Mouse (Mus musculus): ENCODE data around the gene Abcg4. TPM values are rescaled to one million over a fixed set of nuclear protein-coding genes. Genes with fewer than 3 reads are reported as not detected.
"Not testable (repeated sequence)": the region's sequence is repeated elsewhere in the genome, so short reads cannot be mapped to it uniquely, and the experiment has no call there.

Abcg4 gene
- total RNA-seq (2021), result 10 to 100 TPM; 56.0 to 63.2 TPM
- long read RNA-seq, experiment 1, transcript Abcg4-208 (15 exons, 3,999 nt), result major isoform, 34 of 62 reads
- long read RNA-seq, experiment 1, transcript Abcg4-201 (14 exons, 3,476 nt), result minor isoform, 5 of 62 reads
- long read RNA-seq, experiment 1, partial matches to known transcripts, result 9 of 62 reads
- long read RNA-seq, experiment 1, other reads (novel, unspliced or antisense), result 12 of 62 reads
- long read RNA-seq, experiment 2, transcript Abcg4-208 (15 exons, 3,999 nt), result major isoform, 10 of 34 reads
- long read RNA-seq, experiment 2, partial matches to known transcripts, result 13 of 34 reads
- long read RNA-seq, experiment 2, other reads (novel, unspliced or antisense), result 11 of 34 reads

DNA sequence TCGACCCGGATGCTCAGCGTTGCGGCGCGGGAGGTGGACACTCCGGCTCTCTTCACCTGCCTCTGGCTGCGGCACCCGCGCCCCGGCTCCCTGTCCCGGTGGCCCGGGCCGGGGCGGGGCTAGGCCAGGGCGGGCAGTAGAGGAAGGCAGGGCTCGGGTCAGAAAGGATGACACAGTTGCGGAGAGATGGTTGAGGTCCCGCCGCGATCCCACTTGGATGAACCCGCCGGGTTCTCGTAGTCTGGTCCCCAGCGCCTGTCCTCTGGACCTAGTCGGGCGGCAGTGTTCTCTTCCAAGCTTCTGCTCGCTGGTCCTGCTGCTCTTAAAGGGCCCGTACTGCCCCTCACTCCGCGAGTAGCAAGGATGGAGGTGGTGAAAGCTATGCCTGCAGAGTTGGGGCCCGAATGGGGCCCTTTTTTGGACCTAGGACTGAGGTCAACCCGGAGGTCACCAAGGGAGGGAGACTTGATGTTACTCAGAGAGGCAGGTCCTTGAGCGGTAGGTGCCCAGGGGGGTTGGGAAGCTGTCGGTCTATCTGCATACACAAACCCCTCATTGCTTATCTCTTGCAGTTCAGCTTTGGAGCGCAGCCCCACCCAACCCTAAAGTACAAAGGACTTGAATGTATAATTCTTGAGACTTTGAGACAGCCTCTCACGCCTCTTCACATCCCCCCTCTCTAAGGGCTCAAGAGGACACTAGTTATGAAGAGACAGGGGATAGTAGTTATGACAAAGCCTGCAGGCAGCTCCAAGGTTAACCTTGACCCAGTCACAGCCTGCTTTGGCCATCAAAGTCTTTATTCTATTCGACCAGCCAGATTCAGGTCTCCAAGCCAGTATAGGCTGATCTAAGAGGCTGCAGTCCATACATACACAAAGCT, at the start of gene Abcg4:
TSS of gene Abcg4 (minus strand) at position 540 of the 883 bp plus-strand sequence.
- DNase-seq (ENCODE audit: low spot score in 2 of 2), result peak; percentile 39 to 54

DNA sequence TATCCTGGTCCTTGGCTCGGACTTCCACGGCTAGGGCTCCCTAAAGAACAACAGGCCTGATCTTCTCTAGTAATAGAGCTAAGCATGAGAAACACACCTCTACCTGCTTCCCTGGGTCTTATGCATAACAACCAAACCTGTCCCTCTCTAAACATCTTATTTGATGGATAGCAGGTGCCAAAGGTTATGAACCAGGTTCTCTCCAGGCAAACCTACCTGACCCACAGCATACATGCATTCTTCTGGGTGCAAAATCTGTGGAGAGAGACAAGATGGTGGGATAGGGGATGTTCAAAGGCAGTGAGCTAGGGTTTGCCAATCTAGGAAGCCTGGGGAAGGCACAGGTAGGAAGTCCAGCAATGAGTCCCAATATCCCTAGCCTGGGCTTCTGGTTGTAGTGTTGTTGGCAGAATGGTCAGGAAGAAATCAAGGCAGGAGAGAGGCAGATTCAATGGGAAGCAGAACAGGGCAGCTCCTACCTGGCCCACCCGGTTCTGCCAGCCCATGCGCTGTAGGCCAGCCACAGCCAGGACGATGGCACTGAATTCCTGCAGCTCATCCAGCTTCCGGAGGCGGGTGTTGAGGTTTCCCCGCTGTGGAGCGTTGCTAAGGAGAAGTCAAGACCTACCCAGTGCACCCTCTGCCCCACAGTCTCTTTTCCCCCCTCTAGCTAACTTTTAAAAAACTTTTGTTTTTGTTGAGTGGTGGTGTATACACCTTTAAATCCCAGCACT, 49.2 kb upstream of the Abcg4 start:
- DNase-seq (ENCODE audit: low spot score in 2 of 2), result no peak

DNA sequence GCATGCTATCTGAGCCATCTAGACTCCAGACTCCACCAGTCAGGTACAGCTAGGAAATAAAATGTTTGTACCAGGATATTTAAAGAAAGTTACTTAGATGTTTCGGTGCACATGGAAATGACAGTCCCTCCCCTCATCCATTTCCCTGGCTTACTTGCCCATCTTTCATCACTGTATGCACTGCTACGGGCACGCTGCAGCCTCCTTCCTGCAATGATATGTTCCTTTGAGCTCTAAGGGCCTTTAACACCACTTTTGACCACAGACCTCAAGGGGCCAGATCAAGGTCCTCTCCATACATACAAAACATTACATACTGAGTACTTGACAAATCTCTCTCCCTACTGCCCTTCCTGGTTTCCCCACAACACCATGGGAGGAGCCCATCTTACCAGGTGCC, 48.5 kb upstream of the Abcg4 start:
- no peak for DNase-seq (ENCODE audit: low spot score in 2 of 2)

DNA sequence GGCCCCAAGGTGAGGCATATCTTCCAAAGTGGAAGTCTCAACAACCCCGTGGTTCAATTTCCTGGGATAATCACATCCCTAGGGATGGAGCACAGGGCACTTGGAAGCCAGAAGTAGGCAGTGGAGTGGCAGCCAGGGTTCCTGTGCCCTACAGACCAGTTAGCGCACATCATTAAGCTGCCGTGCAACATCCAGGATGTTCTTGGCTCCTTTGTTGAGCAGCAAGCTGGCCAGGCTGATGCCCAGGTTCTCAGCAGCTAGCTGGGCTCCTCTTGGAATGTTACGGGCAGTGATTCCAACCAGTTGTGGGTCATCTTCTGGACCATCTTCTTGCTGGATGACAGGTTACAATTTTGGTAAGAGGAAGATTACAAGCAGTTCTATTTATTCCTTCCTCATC, 48.1 kb upstream of the Abcg4 start:
- DNase-seq (ENCODE audit: low spot score in 2 of 2), result not testable (repeated sequence)

DNA sequence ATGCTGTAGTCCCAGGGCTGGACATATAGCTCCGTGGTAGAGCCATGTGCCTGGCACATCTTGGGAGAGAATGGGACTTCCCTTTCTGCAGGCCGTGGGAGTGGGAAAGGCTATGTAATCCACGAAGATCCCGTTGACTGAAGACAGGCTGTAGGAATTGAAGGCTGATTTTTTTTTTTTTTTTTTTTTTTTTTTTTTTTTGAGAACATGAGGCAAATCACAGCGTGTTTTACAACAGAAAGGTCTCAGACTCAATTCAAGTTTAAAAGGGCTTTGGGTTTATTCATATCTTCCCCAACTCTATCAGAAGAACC, 47.6 kb upstream of the Abcg4 start:
- DNase-seq (ENCODE audit: low spot score in 2 of 2), result no peak

DNA sequence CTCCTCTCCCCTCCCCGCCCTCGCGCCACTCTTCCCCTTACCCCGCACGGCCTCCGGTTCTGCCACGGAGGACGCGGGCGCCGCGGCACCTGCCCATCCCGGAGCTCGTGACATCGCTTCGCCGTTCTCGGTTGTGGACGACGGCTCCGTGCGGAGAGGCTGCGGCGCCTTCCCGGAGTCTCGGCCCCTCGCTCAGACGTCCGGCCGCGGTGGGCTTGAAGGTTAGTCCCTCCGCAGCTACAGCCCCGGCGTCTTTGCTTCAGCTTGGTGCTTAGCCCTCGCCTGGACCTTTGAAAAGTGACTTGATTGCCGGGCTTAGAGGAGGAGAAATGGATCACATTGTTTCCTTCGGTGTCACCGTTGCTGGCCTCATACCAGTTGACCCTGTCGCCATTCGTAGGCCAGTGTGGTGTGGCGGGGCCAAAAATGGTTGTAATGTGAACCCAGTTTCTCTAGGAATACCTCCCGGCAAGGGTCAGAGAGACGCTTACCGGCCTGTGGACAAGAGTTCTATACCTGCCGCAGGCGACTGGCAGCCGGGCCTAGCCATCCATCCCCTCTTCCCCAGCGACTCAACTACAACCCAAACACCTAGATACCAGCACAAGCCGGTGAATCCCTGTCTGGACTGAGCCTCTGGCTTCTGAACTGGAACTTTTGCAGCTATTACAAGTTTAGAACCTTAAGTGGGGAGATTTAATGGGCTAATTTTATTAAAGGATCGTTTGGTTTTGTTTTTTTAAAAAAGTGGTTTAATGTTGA, 47.1 kb upstream of the Abcg4 start:
- DNase-seq (ENCODE audit: low spot score in 2 of 2), result peak in 1 of 2 experiments; percentile 36

DNA sequence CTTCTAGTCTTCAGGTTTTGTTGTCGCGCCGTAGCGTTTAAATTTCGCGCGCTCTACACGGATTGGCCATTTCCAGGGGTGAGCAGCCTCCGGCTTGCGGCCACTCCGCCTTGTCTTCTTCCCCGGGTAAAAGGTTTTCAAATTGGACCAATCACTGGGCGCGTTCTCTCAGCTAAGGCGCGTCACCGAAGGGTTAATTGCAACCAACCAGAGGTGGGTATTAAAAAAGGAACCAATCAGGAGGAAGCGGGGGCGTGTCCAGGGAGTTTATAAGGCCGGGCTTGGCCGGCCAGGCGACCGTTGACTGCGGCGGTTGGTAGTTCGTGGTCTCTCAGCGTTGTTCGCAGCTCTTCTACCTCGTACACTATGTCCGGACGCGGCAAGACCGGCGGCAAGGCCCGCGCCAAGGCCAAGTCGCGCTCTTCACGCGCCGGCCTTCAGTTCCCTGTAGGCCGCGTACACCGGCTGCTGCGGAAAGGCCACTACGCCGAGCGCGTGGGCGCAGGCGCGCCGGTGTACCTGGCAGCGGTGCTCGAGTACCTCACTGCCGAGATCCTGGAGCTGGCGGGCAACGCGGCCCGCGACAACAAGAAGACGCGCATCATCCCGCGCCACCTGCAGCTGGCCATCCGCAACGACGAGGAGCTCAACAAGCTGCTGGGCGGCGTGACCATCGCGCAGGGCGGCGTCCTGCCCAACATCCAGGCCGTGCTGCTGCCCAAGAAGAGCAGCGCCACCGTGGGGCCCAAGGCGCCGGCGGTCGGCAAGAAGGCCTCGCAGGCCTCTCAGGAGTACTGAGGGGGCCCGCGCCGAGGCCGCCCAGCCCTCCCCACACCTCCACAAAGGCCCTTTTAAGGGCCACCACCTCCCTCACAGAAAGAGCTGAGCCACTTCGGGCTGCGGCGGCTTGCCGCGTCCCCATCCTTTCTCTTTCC, 46.2 kb upstream of the Abcg4 start, which contains the start of gene H2afx:
TSS of gene H2afx (plus strand) at position 299 of the 935 bp plus-strand sequence.
- DNase-seq (ENCODE audit: low spot score in 2 of 2), result peak; percentile 97 to 98

DNA sequence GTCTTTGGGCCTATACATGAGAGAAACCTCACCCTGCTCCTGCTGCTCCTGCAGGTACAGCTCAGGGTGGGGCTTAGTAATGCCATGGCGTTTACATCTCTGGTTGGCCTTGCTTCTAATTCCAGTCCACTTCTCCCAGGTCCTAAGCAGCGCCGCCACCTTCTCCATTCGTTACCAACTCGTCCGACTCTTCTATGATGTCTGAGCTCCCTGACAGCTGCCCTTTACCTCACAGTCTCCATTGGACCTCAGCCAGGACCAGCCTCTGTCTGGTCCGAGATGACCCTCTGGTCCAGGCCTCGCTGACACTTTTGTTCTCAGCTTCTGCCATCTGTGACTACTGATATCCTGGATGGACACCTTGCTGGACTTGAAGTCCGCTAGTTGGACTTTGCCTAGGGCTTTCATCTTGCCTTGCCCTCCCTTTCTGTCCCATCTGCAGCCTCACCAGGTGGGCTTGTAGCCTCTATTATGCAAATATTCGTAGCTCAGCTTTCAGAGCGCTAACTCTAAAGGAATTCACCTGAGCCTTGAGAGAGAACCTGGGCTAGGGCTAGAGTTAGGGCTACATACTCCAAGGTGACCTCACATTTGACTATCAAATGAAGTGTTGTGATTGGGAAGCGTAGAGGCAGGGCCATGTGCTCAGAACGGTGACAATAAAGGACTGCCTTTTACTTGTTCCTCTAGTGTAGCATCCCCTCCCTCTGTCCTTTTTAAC, 44.7 kb upstream of the Abcg4 start:
- no peak for DNase-seq (ENCODE audit: low spot score in 2 of 2)

DNA sequence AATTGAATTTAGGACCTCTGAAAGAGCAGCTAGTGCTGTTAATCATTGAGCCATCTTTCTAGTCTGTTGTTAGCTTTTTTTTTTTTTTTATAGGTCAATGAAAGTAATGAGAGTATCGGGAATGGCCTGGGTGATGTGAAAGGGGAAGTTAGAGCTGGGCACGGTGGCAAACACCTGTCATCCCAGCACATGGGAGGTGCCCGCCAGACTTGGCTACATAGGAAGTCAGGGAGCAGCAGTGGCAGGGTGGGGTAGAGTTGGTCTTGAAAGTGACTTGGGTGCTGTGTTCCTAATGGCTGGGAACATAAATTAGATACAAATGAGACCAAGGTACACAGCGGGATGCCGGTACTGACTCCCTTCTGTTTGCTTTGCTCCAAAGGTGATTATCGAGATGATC, 42.3 kb upstream of the Abcg4 start:
- DNase-seq (ENCODE audit: low spot score in 2 of 2), result no peak

DNA sequence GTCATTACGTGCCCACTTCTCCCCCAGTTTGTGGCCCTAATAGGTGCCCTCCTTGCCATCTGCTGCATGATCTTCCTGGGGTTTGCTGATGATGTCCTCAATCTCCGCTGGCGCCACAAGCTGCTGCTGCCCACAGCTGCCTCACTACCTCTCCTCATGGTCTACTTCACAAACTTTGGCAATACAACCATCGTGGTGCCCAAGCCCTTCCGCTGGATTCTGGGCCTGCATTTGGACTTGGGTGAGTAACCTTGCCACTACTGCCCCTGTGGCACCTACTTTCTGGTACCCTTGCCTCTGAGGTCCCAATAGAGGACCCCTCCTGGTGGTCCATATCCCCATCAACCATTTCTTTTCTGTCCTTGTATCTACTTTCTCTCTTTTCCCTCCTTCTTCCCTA, 39.5 kb upstream of the Abcg4 start:
- no peak for DNase-seq (ENCODE audit: low spot score in 2 of 2)

DNA sequence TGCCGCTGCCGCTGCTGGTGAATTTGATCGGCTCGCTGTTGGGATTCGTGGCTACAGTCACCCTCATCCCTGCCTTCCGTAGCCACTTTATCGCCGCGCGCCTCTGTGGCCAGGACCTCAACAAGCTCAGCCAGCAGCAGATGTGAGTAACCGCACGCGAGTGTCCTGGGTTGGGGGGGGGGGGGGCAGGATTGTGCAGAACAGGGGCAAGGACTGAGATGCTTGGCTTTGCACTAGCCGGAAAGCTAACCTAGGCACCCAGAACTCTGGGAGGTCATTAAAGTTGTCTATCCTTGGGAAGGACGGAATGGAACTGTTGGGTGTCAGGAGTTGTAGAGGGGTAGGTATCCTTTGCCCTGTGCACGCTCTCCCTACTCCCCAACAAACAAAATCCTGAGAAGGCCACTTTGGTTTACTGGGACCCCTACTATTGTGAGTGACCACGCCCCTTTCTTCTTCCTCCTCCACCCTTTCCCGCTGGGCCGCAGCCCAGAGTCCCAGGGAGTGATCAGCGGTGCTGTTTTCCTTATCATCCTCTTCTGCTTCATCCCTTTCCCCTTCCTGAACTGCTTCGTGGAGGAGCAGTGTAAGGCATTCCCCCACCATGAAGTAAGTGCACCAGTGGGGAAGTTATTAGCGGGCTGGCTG, 38.8 kb upstream of the Abcg4 start:
- DNase-seq (ENCODE audit: low spot score in 2 of 2), result no peak

DNA sequence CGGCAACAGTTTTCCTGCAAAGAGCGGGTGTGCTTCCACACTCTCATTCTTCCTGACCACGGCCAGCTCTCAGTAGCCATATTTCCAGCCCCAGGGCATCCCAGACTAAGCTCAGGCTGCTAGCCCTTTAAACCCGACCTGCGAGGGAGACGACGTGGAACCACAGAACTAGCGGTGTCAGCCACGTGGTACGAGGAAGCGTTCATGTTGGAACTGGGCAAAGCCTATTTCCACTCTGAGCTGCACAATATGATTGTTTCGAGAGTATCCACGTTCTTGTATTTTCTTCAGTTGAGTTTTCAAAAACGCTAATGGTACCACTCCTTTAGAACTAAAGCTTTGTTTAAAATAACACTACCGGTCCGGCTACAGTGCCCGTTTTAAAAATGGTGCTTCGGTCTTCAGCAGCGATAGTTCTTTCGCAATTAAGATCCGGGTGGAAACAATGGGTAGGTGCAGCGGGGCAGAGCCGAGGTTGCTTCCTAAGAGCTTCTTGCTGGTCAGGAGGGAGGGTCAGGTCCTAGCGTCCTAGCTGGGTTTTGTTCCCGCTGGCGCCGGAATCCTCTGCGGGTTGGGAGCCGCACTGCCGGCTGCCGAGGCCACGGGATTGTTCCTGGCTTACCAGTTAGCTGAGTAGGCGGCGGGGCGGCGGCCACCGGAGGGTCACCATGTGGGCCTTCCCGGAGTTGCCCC, 38.1 kb upstream of the Abcg4 start:
- DNase-seq (ENCODE audit: low spot score in 2 of 2), result peak; percentile 81 to 87

DNA sequence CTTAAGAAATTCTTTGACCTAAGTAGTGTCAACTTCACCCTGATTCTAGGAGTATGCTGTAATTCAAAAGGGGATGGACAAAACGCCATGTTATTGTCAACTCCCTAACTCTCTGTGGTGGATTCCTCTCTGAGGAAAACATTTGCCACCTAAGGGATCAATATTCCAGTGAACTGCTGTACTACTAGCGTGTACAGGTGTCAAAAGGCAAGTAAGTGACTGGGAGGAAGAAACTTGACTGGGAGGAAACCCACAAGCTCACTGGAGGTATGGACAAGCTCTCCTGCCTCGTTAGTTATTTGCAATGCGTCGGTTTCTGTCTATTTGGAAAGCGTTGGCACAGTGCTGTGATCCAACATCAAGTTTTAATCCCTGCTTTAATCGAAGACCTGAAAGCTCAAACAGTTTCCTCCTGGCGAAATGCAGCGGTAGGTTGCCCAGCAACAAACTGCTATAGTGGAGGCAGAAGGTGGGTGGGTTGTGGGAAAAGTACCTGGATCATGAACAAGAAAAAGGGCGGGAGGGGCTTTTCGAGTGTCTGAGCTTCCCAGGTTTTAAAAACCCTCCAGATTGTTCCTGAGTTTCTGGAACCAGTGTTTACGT, 37.5 kb upstream of the Abcg4 start, which contains the start of gene Dpagt1:
TSS of gene Dpagt1 (plus strand) at position 252 of the 603 bp plus-strand sequence.
- no peak for DNase-seq (ENCODE audit: low spot score in 2 of 2)

DNA sequence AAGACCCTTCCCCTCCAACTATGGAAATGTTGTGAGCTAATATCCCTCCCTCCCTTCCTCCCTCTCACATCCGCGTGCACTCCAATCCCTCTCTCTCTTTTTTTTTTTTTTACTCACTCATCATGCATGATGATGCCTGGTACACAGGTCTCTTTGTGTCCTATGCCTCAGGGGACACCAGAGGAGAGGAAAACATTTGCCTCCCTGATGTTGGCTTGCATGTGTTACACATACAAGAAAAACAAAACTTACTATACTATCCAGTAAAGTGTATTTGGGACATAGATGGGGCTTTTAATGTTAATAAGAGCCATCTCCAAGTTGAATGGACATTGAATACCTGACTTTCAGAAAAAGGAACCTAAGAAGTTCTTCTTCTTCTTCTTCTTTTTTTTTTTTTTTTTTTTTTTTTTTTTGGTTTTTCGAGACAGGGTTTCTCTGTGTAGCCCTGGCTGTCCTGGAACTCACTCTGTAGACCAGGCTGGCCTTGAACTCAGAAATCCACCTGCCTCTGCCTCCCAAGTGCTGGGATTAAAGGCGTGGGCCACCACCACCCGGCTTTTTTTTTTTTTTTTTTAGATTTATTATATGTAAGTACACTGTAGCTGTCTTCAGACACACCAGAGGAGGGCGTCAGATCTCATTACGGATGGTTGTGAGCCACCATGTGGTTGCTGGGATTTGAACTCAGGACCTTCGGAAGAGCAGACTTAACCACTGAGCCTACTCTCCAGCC, 36.8 kb upstream of the Abcg4 start:
- not testable (repeated sequence) for DNase-seq (ENCODE audit: low spot score in 2 of 2)

DNA sequence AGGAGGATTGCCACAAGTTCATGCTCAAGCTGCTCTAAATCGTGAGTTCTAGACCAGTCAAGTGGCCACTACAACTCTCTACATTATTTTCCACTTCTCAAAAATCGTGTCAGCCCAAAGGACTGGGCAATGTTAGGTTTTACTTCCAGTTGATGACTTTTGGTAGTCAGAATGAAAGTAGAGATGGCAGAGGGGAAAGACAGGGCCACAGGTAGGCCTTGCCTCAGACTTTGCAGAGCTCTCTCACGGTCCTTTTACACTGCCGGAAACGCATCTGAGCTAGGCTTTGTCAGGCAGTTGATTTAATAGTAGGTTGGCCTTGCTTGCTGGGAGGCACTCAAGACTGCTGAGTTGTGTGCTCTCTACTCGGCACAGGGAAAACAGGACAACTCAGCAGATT, 35.7 kb upstream of the Abcg4 start:
- no peak for DNase-seq (ENCODE audit: low spot score in 2 of 2)

DNA sequence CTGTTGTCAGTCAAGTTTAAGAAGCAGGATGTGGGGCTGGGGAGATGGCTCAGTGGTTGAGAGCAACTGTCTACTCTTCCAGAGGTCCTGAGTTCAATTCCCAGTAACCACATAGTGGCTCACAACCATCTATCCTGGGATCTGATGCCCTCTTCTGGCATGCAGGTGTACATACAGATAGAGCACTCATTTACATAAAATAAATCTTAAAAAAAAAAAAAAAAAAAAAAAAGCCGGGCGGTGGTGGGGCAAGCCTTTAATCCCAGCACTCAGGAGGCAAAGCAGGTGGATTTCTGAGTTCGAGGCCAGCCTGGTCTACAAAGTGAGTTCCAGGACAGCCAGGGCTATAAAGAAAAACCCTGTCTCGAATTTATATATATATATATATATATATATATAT, 35.2 kb upstream of the Abcg4 start:
- DNase-seq (ENCODE audit: low spot score in 2 of 2), result not testable (repeated sequence)

DNA sequence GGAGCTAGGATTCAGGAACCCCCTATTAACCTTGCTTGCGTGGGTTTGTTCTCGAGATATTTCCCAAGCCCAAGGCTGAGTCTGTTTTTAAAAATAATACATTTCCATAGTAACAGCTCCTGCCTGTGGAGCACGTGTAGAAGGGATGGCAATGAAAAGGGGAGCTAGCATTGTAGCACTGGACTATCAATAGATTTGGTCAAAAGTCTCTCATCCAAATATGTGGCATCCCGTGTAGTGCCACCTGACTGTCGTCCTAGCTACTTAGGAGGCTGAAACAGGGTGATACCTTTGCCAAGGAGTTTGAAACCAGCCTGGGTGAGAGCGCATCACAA, 32.4 kb upstream of the Abcg4 start:
- no peak for DNase-seq (ENCODE audit: low spot score in 2 of 2)

Data from left cerebral cortex, adult 18-20 months (tissue).